17 mouse cellular contexts compared by ENCODE assay signal in genomic region chr11:89418644-89419043, GRCm38 (mm10).
A peak's percentile ranks its signal among the peaks of the same experiment; 100 is the strongest.
DNase-seq lines count a peak whose midpoint lies in the region; ATAC-seq and TF ChIP-seq lines count a peak whose summit lies in the region.
"Had no signal": no experiment of that assay in that cellular context is flagged by ENCODE, and none has a peak within 500 bp of the region (broad histone marks: within the 10 kb centered on the region; RNA-seq: fewer than 3 reads in every experiment).

No protein-coding gene starts in this region.

- no peak for TF ChIP-seq EP300 in heart, adult 2 months (IDR thresholded peaks at IDR 0.05; ENCODE audit: insufficient read depth, low read depth, low read length)
- TF ChIP-seq EP300 in liver, postnatal 0 days (IDR thresholded peaks at IDR 0.05; ENCODE audit: low read depth): no peak

- H3K79me2 ChIP-seq in heart, adult 2 months (replicated peaks; ENCODE audit: control insufficient read depth, insufficient read depth, low read length): no peaks in the 10 kb centered on the region

- no peaks in the 10 kb centered on the region for H3K27me3 ChIP-seq in heart, adult 2 months (ENCODE audit: control insufficient read depth, insufficient read depth, low read length)
- no peaks in the 10 kb centered on the region for H3K27me3 ChIP-seq in liver, postnatal 0 days (ENCODE audit: insufficient read depth, low read length)
- no peaks in the 10 kb centered on the region for H3K27me3 ChIP-seq in liver, embryonic 11.5 days (replicated peaks; ENCODE audit: control insufficient read depth, insufficient read depth, low read length)
- H3K27me3 ChIP-seq in liver, embryonic 15.5 days: no peaks in the 10 kb centered on the region
- H3K27me3 ChIP-seq: forebrain, embryonic 13.5 days; hindbrain, embryonic 13.5 days had no signal

- intact Hi-C loops in heart, adult 2 months (cut with DNase I): no loop called here

- H3K9ac ChIP-seq in heart, adult 2 months (ENCODE audit: low read depth, low read length): no peak overlapping the region
- H3K9ac ChIP-seq in liver, postnatal 0 days (replicated peaks): no peak overlapping the region
- H3K9ac ChIP-seq in liver, embryonic 11.5 days (ENCODE audit: low read depth, low read length): no peak overlapping the region
- no peak overlapping the region for H3K9ac ChIP-seq in liver, embryonic 15.5 days
- H3K9ac ChIP-seq: forebrain, embryonic 13.5 days; forebrain, postnatal 0 days; hindbrain, embryonic 13.5 days had no signal

- no peak for TF ChIP-seq POLR2A in heart, adult 2 months (IDR thresholded peaks at IDR 0.05; ENCODE audit: insufficient read depth, low read depth, low read length)

- DNase-seq in heart, adult 11 months: peak; percentile 46
- no peak for DNase-seq in heart, adult 2 months
- peak; percentile 48 for DNase-seq in liver
- no peak for DNase-seq in liver, postnatal 0 days
- no peak for DNase-seq in liver, embryonic 11.5 days (ENCODE audit: low spot score)
- DNase-seq in cerebellum, adult 9-10 months: no peak
- no peak for DNase-seq in layer of hippocampus, adult 2 months (ENCODE audit: low spot score in 2 of 2)
- DNase-seq: adrenal gland, postnatal 10 days; cerebellum, adult 8-10 months; cerebellum, postnatal 25 days; forebrain, postnatal 0 days; gastrocnemius, postnatal 14 days had no signal

- no peaks in the 10 kb centered on the region for H3K4me1 ChIP-seq in heart, adult 2 months (ENCODE audit: control insufficient read depth, insufficient read depth, low read length)
- H3K4me1 ChIP-seq in liver, postnatal 0 days (ENCODE audit: insufficient read depth): no peaks in the 10 kb centered on the region
- no peaks in the 10 kb centered on the region for H3K4me1 ChIP-seq in liver, embryonic 11.5 days (replicated peaks; ENCODE audit: control insufficient read depth, insufficient read depth, low read length)
- no peaks in the 10 kb centered on the region for H3K4me1 ChIP-seq in liver, embryonic 15.5 days (replicated peaks)
- H3K4me1 ChIP-seq: embryonic facial prominence, embryonic 10.5 days; forebrain, embryonic 13.5 days had no signal

- no peaks in the 10 kb centered on the region for H3K36me3 ChIP-seq in heart, adult 2 months (ENCODE audit: control insufficient read depth, insufficient read depth, low read length)
- H3K36me3 ChIP-seq in liver, postnatal 0 days (replicated peaks; ENCODE audit: insufficient read depth, low read length): no peaks in the 10 kb centered on the region
- no peaks in the 10 kb centered on the region for H3K36me3 ChIP-seq in liver, embryonic 11.5 days (ENCODE audit: control insufficient read depth, insufficient read depth, low read length)
- H3K36me3 ChIP-seq in liver, embryonic 15.5 days (replicated peaks): no peaks in the 10 kb centered on the region
- H3K36me3 ChIP-seq: embryonic facial prominence, embryonic 10.5 days; hindbrain, embryonic 13.5 days had no signal

- no peaks in the 10 kb centered on the region for H3K9me3 ChIP-seq in liver, postnatal 0 days (ENCODE audit: low read length)
- no peaks in the 10 kb centered on the region for H3K9me3 ChIP-seq in liver, embryonic 11.5 days (ENCODE audit: control insufficient read depth, low read length)
- no peaks in the 10 kb centered on the region for H3K9me3 ChIP-seq in liver, embryonic 15.5 days (replicated peaks)
- H3K9me3 ChIP-seq: embryonic facial prominence, embryonic 10.5 days; forebrain, embryonic 13.5 days; hindbrain, embryonic 13.5 days had no signal

- TF ChIP-seq CTCF in heart, adult 2 months (IDR thresholded peaks at IDR 0.05): no peak
- no peak for TF ChIP-seq CTCF in liver, postnatal 0 days (IDR thresholded peaks at IDR 0.05; ENCODE audit: low read depth)
- no peak for TF ChIP-seq CTCF in layer of hippocampus, adult 2 months (conservative IDR thresholded peaks at IDR 0.05)

- H3K4me2 ChIP-seq in liver, postnatal 0 days (ENCODE audit: low read depth, low read length): no peak overlapping the region
- H3K4me2 ChIP-seq in liver, embryonic 11.5 days: no peak overlapping the region
- peak overlapping the region; percentile 13; the same call in 1 of the 2 replicates for H3K4me2 ChIP-seq in liver, embryonic 15.5 days
- H3K4me2 ChIP-seq: forebrain, embryonic 13.5 days; hindbrain, embryonic 13.5 days had no signal

- no peak for ATAC-seq in liver, postnatal 0 days
- ATAC-seq in liver, embryonic 11.5 days (replicated peaks; ENCODE audit: low FRiP score): peak; percentile 78
- peak; percentile 92 for ATAC-seq in liver, embryonic 15.5 days (ENCODE audit: insufficient read depth)
- ATAC-seq: forebrain, embryonic 13.5 days; forebrain, postnatal 0 days; hindbrain, postnatal 0 days had no signal

- WGBS in heart, adult 2 months: 55% methylated on average over 12 of the region's 12 CpGs
- 70% methylated on average over 12 of the region's 12 CpGs for WGBS in liver, postnatal 0 days (ENCODE audit: insufficient replicate concordance)
- 60% methylated on average over 12 of the region's 12 CpGs for WGBS in liver, embryonic 11.5 days
- WGBS in liver, embryonic 15.5 days (ENCODE audit: insufficient replicate concordance): 58% methylated on average over 12 of the region's 12 CpGs

- H3K27ac ChIP-seq in heart, adult 2 months: no peak overlapping the region
- H3K27ac ChIP-seq in liver, postnatal 0 days (ENCODE audit: low read depth): no peak overlapping the region
- no peak overlapping the region for H3K27ac ChIP-seq in liver, embryonic 11.5 days (ENCODE audit: low read depth, low read length)
- peak overlapping the region; percentile 59; the same call in 1 of the 2 replicates for H3K27ac ChIP-seq in liver, embryonic 15.5 days (replicated peaks)
- H3K27ac ChIP-seq in layer of hippocampus, adult 2 months: no peak overlapping the region
- H3K27ac ChIP-seq: embryonic facial prominence, embryonic 10.5 days; forebrain, embryonic 13.5 days; hindbrain, embryonic 13.5 days; hindbrain, postnatal 0 days had no signal

- H3K4me3 ChIP-seq in heart, adult 2 months: no peak overlapping the region
- H3K4me3 ChIP-seq in liver, postnatal 0 days (ENCODE audit: low read depth, low read length): no peak overlapping the region
- H3K4me3 ChIP-seq in liver, embryonic 11.5 days (ENCODE audit: low read depth, low read length): no peak overlapping the region
- no peak overlapping the region for H3K4me3 ChIP-seq in liver, embryonic 15.5 days (replicated peaks)
- H3K4me3 ChIP-seq in layer of hippocampus, adult 2 months: no peak overlapping the region
- H3K4me3 ChIP-seq: embryonic facial prominence, embryonic 10.5 days; forebrain, embryonic 13.5 days; hindbrain, embryonic 13.5 days had no signal

Comparison
In these comparisons a context has a peak if more than half of its experiments do, and no peak if none do; other contexts are left out.
1. DNase-seq: peak in heart, adult 11 months (single experiment) and liver (single experiment); none in heart, adult 2 months (0 of 2), liver, postnatal 0 days (single experiment), liver, embryonic 11.5 days (single experiment), cerebellum, adult 9-10 months (single experiment) and layer of hippocampus, adult 2 months (0 of 2).